8 mouse cellular contexts compared by ENCODE assay signal in genomic region chr11:116167884-116168439, GRCm38 (mm10). TPM values are rescaled to one million over a fixed set of nuclear protein-coding genes. Genes with fewer than 3 reads are reported as not detected.
DNase-seq lines count a peak whose midpoint lies in the region; ATAC-seq and TF ChIP-seq lines count a peak whose summit lies in the region.

Gene Fbf1 (minus strand): TSS chr11:116168166.

- peak; percentile 93; the same call in 1 of the 2 replicates for TF ChIP-seq POLR2A in limb, embryonic 14.5 days (IDR thresholded peaks at IDR 0.05; ENCODE audit: borderline replicate concordance, extremely low read depth, insufficient read depth, insufficient read length)

- H3K4me1 ChIP-seq in embryonic facial prominence, embryonic 14.5 days (ENCODE audit: control insufficient read depth, insufficient read depth, low read length): peaks cover 11% of the 10 kb centered on the region; the same call in 1 of the 2 replicates
- peaks cover 13% of the 10 kb centered on the region for H3K4me1 ChIP-seq in limb, embryonic 14.5 days (ENCODE audit: control insufficient read depth, insufficient read depth, low read length)
- peaks cover 3% of the 10 kb centered on the region; the same call in 1 of the 2 replicates for H3K4me1 ChIP-seq in midbrain, postnatal 0 days (ENCODE audit: insufficient read depth, low read length)

- peak within 1 kb of the TSS; percentile 86 for H3K9ac ChIP-seq in embryonic facial prominence, embryonic 14.5 days (ENCODE audit: low read depth, low read length)
- H3K9ac ChIP-seq in limb, embryonic 14.5 days (ENCODE audit: low read depth, low read length, severe bottlenecking): peak within 1 kb of the TSS; percentile 73
- peak within 1 kb of the TSS; percentile 57 for H3K9ac ChIP-seq in midbrain, postnatal 0 days (replicated peaks; ENCODE audit: low read length, poor library complexity, severe bottlenecking)

- peaks cover 48% of the 10 kb centered on the region for H3K36me3 ChIP-seq in embryonic facial prominence, embryonic 14.5 days (ENCODE audit: control insufficient read depth, insufficient read depth, low read length)
- peaks cover 39% of the 10 kb centered on the region for H3K36me3 ChIP-seq in limb, embryonic 14.5 days (ENCODE audit: control insufficient read depth, insufficient read depth, low read length)
- H3K36me3 ChIP-seq in midbrain, postnatal 0 days (ENCODE audit: insufficient read depth, low read length): peaks cover 24% of the 10 kb centered on the region

- H3K27ac ChIP-seq in embryonic facial prominence, embryonic 14.5 days (replicated peaks; ENCODE audit: low read depth, low read length): peak within 1 kb of the TSS; percentile 95
- H3K27ac ChIP-seq in limb, embryonic 14.5 days (replicated peaks; ENCODE audit: low read depth, low read length): peak within 1 kb of the TSS; percentile 85
- H3K27ac ChIP-seq in midbrain, postnatal 0 days (ENCODE audit: low read depth, low read length): peak within 1 kb of the TSS; percentile 84

- ATAC-seq in embryonic facial prominence, embryonic 14.5 days (ENCODE audit: low read depth): peak; percentile 98
- ATAC-seq in limb, embryonic 14.5 days (ENCODE audit: low FRiP score, low read depth): peak; percentile 97
- peak; percentile 95 for ATAC-seq in midbrain, postnatal 0 days (ENCODE audit: low FRiP score)

- DNase-seq in 3T3-L1 (ENCODE audit: low read depth, low spot score): peak; percentile 97
- DNase-seq in adrenal gland, postnatal 4 days (ENCODE audit: low spot score in 2 of 2): peak; percentile 74 to 88
- peak; percentile 99 for DNase-seq in embryonic facial prominence, embryonic 14.5 days (ENCODE audit: low spot score)
- peak; percentile 96 for DNase-seq in heart, adult 8-10 months (ENCODE audit: low spot score)
- DNase-seq in kidney, adult 9 months: peak; percentile 96
- peak; percentile 97 for DNase-seq in limb, embryonic 14.5 days (ENCODE audit: low spot score)
- DNase-seq in midbrain, postnatal 0 days (ENCODE audit: low spot score): peak; percentile 99
- DNase-seq in spleen, postnatal 14 days (ENCODE audit: low spot score in 2 of 2): peak; percentile 82 to 89

- H3K9me3 ChIP-seq in embryonic facial prominence, embryonic 14.5 days (ENCODE audit: control insufficient read depth, low read length): no peaks in the 10 kb centered on the region
- H3K9me3 ChIP-seq in limb, embryonic 14.5 days (ENCODE audit: control insufficient read depth, low read length): no peaks in the 10 kb centered on the region
- no peaks in the 10 kb centered on the region for H3K9me3 ChIP-seq in midbrain, postnatal 0 days (ENCODE audit: low read length)

- H3K27me3 ChIP-seq in embryonic facial prominence, embryonic 14.5 days (replicated peaks; ENCODE audit: control insufficient read depth, insufficient read depth, low read length): no peaks in the 10 kb centered on the region
- H3K27me3 ChIP-seq in limb, embryonic 14.5 days (ENCODE audit: control insufficient read depth, insufficient read depth, low read length): no peaks in the 10 kb centered on the region
- H3K27me3 ChIP-seq in midbrain, postnatal 0 days (ENCODE audit: insufficient read depth, low read length): no peaks in the 10 kb centered on the region

- peak; percentile 17; the same call in 1 of the 2 replicates for TF ChIP-seq CTCF in midbrain, postnatal 0 days (IDR thresholded peaks at IDR 0.05)

- under 1% methylated on average over 39 of the region's 40 CpGs for WGBS in embryonic facial prominence, embryonic 14.5 days
- WGBS in limb, embryonic 14.5 days: 1% methylated on average over 40 of the region's 40 CpGs
- under 1% methylated on average over 40 of the region's 40 CpGs for WGBS in midbrain, postnatal 0 days

- H3K4me2 ChIP-seq in embryonic facial prominence, embryonic 14.5 days (ENCODE audit: low read depth, low read length): peak within 1 kb of the TSS; percentile 81
- peak within 1 kb of the TSS; percentile 73 for H3K4me2 ChIP-seq in limb, embryonic 14.5 days (replicated peaks; ENCODE audit: low read depth, low read length, severe bottlenecking)
- H3K4me2 ChIP-seq in midbrain, postnatal 0 days (ENCODE audit: low read depth, low read length, poor library complexity, severe bottlenecking): peak within 1 kb of the TSS; percentile 72

- H3K4me3 ChIP-seq in embryonic facial prominence, embryonic 14.5 days (ENCODE audit: low read depth, low read length): peak within 1 kb of the TSS; percentile 79
- H3K4me3 ChIP-seq in limb, embryonic 14.5 days (replicated peaks; ENCODE audit: low read length): peak within 1 kb of the TSS; percentile 61
- H3K4me3 ChIP-seq in midbrain, postnatal 0 days (ENCODE audit: low read depth, low read length): peak within 1 kb of the TSS; percentile 44

RNA-seq across cellular contexts. Expression of gene Fbf1, which starts in this region (rescaled TPM):
- total RNA-seq in adrenal gland, postnatal 4 days (2021): 10 to 100 TPM; 57.7 to 63.5 TPM
- polyA plus RNA-seq in embryonic facial prominence, embryonic 14.5 days (2014; fragmentation: Nextera tagmentation; extraction: Ambion mirVana): 27.7 and 28.5 TPM in 2 replicates
- 10 to 100 TPM; 14.5 to 16.4 (median 15.2) TPM for total RNA-seq in heart, adult 8-10 months (2022)
- 77.7 and 82.6 TPM in 2 replicates for polyA plus RNA-seq in limb, embryonic 14.5 days (2012; rRNA removed)
- 26.4 and 34.8 TPM in 2 replicates for polyA plus RNA-seq in limb, embryonic 14.5 days (2014; fragmentation: Nextera tagmentation; extraction: Ambion mirVana)
- 82.2 and 83.0 TPM in 2 replicates for total RNA-seq in midbrain, postnatal 0 days (2014; rRNA removed)
- polyA plus RNA-seq in midbrain, postnatal 0 days (2015; fragmentation: Nextera tagmentation; extraction: Ambion mirVana): 38.6 and 43.7 TPM in 2 replicates

Comparison
In these comparisons a context has a peak if more than half of its experiments do, and no peak if none do; other contexts are left out.
1. Peak in every context shown above with its lines: DNase-seq, ATAC-seq, H3K4me3 ChIP-seq and H3K27ac ChIP-seq.